Mouse (Mus musculus) retina, postnatal 1 day (tissue): ENCODE measurements around the gene Gm3285.
A peak's percentile ranks its signal among the peaks of the same experiment; 100 is the strongest.

Experiments used
- DNase-seq: peaks from one replicate; pipeline ENCODE4 v3.0.0-alpha.2; 2012

The Gm3285 gene

GRCm38 (mm10) chr10:77900903-77901818 lies 39.4 kb downstream of the Gm3285 start:
- DNase-seq, result no peak

- DNase-seq, result no peak
Measured at GRCm38 (mm10) chr10:77901871-77902210, 40.1 kb downstream of the Gm3285 start.

GRCm38 (mm10) chr10:77902211-77902893 lies 40.6 kb downstream of the Gm3285 start, which contains the start of gene Lrrc3:
Gene Lrrc3 (minus strand): TSS chr10:77902536.
- peak; percentile 79 for DNase-seq

- peak; percentile 83 for DNase-seq
Measured at GRCm38 (mm10) chr10:77902894-77903715, 41.3 kb downstream of the Gm3285 start.
